Mouse (Mus musculus): ENCODE results near the gene Cygb.

DNA sequence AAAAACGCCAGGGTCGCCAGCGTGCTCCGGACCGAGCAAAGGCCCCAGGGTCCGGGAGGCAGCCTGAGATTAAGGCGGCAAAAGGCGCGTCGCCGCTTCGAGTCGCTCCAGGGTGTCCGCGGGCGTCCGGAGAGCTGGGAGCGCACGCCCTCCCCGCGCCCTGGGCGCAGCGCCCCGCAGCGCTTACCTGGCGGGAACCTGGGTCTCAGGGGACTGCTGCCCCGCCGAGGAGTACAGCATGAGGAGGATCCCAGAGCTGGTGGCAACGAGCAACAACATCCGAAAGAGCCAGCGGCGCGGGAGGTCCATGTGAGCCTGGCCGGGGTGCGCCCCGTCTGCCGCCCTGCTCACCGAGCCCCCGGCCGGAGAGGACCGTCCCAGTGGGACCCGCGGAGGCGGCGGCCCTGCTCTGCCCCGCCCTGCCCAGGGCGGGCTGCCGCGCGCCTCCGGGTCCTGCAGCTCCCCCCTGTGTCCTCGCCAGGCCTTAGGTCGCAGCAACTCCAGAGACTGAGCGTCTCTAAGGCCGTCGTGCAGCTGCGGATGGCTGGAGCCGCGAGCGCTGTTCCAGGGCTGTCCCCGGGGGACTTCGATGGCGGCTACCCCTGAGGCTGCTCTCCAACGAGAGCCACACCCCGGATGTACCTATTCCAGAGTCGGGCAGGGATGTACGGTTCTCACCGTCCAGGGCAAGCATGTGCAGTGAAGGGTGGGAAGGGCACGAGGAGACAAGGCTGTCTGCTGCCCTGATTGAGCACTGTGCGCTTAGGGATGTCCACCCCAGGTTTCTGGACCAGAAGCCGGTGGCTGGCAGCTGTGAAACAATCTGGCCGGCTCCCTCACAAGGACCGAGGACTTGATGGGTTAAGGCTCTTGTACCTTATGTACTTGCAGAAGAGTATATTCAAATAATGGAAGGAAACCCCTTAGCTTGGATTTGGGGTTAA, 40.4 kb upstream of the Cygb start:
- TF ChIP-seq E2F4 (IDR thresholded peaks at IDR 0.05; ENCODE audit: borderline replicate concordance, low read depth, low read length) (no peak), POLR2A (IDR thresholded peaks at IDR 0.05; ENCODE audit: control insufficient read depth in 1 of 2, insufficient read depth in 1 of 2, low read depth in 1 of 2, low read length in 2 of 2, poor library complexity in 1 of 2) (no peak)
